Mouse (Mus musculus) gastrocnemius, adult 18-20 months (tissue): Measurements from ENCODE around the gene Csrnp2. TPM values are rescaled to one million over a fixed set of nuclear protein-coding genes. Genes with fewer than 3 reads are reported as not detected.

ENCODE experiments used
- DNase-seq: peaks from one replicate; pipeline ENCODE4 v3.0.0; 2021; ENCODE audit warnings: low spot score
- total RNA-seq, 2 experiments: library from RNA; stranded (reverse); gene quantifications; 2 replicates each; pipeline ENCODE4 v1.2.3; 2021

Gene Csrnp2
- total RNA-seq, 2 experiments from 2014 or later: 3.2 to 3.7 TPM

DNA sequence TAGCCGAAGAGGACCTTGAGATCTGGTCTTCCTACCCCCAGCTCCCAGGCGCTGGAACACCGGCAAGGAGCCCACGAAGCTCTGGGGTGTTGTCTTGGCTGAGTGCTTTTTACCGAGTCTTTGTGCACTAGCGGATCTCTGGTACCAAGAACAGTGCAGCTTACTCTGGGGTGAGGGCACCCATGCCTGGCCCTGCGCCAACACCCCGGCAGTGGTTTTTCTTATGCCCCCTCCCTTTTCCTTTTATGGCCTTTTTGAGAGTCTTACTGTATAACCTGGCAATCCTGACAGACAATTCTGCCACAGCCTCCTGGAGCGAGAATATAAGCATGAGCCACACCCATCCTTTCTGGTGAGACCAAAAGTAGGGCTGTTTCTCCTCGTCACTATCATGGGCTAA is 16.9 kb downstream of the Csrnp2 start:
- DNase-seq: no peak

DNA sequence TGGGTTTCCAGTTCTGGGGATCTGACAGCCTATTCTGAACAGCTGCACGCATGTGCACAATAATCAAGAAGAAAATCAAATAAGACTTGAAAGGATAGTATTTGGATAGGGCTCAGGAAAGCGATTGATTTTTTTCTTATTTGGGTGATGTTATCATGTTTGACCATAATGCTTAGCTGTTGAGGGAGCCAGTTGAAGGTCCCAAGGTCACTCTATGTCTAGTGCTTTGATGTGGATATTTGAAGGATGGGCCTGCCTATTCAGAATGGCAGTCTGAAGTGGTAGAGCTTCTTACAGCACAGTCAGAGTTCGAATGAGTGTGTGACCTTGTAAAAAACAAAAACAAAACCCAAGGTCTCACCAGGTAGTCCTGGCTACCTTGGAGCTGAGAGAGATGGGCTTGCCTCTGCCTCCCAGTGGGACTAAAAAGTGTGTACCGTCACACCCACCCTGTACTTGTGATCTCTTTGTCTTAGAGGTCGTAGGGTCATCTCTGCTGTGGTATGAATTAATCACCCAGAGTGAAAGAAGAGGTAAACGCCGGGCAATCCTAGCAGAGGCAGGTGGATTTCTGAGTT is 21.3 kb downstream of the Csrnp2 start:
- DNase-seq: no peak

DNA sequence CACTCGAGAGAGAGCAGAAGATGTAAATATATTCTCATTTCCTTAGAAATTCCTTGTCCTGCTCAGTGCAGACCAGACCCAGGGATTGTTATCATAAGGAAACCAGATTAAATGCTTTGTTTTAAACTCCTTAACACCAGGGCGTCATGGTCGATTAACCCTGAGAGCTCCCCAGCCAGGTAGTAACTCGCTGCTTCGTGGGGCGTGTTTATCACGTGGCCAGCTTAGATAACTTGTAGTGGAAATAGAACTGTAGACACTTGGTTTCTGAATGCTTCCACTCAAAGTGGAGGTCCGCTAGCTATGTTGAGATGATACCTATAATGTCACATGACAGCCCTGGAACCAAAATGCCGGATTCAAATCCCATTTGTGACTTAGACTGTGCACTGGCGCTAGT is 25.3 kb downstream of the Csrnp2 start:
- no peak for DNase-seq

DNA sequence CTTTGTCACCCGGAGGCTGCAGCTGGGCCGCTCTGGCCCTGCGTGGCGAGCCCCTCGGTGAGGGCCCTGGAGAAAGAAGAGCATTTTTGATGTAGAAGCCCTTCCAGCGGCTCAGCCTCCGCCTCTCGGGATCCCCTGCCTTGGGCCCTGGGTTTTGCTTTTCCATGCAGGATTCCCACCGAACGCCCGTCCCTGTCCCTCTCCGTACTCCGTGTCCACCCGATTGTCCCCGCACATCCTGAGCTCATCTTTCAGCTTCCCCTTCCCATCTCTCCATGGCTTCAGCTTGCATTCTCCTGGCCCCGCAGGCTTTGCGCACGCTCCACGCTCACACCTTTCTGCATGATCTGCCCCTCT is 26.1 kb downstream of the Csrnp2 start:
- no peak for DNase-seq

DNA sequence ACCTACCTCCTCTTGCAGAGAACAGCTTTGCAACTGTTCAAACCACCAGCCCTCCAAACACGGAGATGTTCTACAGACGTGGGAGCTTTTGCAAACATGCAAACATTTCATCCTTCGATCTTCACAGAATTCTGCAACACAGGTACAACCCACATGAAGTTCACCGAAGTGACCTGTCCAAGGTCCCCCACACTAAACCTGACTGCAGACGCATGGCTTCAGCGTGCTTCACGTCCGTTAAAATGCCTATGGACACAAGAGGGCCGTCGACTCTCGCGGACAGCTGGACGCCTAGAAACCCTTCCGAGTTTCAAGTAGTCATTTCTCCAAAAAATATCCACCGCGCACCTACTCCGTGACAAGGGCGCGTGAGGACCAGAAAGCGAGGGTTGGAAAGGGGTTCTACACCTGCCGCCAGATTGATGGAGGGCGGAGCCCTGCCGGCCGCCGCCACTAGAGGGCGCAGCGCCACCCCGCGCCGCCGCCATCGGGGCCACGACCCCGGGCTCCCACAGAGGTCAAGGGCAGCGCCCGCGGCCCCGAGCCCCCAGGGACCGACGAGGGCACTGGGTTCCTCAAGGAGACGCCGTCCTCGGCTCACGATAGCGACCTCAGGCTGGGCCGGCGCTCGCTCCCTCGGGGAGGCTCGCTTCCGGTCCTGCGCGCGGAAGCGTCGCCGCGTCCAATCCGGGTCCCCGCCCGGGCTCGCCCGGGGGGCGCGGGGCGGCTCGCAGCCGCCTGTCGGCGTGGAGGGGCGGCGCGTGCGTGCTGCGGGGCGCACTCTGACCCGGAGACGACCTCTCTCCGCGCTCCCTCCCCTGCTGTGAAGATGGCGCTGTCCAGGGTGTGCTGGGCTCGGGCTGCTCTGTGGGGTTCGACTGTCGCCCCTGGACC is 26.7 kb downstream of the Csrnp2 start, which contains the start of gene Letmd1:
Gene Letmd1, plus strand, starts transcription at position 729 of the 894 bp plus-strand sequence.
- peak; percentile 86 for DNase-seq

DNA sequence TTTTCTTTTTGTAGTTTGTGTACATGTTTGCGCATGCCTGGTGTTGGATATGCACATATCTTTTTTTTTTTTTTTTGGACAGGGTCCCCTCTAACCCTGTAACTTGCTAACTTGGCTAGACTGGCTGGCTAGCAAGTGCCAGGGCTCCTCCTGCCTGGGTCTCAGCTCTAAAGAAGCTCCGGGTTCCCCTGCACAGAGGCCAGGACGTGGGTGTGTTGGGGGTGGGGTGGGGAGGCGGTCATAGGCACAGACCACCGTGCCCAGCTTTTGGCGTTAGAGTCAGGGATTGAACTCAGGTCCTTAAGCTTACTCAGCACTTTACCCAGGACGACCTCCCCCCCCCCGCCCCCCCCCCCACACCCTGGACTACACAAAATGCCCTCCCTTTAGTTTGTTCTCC is 27.6 kb downstream of the Csrnp2 start:
- no peak for DNase-seq

DNA sequence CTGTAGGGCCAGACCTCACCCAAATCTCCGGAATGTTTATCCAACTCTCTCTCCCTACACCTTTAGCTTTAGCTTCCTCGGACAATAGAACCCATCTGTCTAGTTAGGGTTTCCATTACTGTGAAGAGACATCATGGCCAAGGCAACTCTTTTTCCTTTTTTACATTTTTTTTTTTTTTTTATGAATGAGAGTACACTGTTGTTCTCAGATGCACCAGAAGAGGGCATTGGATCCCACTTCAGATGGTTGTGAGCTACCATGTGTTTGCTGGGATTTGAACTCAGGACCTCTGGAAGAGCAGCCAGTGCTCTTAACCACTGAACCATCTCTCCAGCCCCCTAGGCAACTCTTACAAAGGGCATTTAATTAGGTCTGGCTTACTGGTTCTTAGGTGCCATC is 29.9 kb downstream of the Csrnp2 start:
- DNase-seq: no peak

DNA sequence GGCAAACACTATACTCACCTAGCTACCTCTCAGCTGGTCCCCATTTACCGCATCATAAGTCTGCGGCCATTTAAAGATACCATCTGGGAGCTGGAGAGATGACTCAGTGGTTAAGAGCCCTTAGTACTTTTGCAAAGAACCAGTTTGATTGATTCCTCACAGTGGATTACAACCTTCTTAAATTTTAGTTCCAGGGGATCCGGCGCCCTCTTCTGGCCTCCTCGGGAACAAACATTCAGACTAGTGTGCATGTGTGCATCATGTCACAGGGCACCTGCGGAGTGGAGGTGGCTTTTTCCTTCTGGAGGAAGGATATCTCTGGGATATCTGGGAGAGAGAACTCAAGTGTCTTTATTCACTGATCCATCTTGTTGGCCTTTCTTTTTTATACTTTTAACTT is 31.6 kb downstream of the Csrnp2 start:
- DNase-seq: peak; percentile 68

DNA sequence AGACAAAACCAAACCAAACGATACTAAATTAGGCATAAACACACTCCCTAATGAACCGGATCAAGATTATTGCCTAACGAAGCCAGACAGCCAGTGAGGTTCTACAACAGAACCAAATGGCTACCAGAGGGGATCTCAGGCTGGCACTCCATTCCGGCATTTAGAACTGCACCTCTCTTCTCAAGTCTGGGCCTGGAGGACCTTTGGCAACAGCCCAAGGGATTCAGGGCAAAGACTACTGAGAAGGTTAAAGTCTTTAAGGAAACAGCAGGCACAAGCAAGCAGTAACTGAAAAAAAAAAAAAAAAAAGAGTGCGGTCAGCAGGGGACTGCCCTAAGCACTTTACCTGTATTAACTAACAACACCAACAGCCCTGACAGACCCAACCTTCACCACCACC is 33.2 kb downstream of the Csrnp2 start:
- no peak for DNase-seq

DNA sequence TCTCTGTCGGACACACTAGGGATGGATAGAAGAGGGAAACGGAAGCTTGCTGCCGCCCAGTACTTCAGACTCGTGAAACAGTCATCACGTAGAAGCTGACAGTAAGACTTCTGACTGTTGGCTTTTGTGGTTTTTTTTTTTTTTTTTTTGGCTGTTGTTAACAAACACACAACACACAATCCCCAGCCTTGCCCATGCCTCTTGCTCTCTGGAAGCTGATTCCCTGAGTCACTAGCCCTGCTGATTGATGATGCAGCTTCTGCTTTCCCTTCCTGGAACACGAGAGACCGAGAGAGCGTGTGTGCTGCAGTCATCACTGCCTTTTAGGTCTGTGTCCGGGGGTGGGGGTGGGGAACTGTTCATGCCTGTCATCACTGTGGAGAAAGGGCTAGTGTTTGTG is 33.6 kb downstream of the Csrnp2 start:
- DNase-seq: no peak

DNA sequence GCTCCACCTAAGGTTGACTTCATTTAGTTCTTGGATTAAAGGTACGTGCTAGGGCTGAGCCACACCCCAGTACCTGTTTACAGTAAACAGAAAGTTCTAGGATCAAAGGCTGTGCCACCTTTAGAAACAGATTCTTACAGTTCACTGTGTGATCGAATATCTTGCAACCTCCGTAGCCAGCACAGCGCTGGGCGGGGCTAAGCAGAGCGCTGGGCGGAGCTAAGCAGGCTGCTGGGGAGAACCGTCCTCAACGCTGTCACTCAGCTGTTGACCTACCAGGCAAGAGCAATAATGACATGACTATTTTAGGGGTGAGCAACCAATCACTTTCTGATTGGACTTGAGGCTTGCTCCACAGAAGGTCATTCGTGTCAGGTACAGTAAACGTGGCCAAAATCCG is 34.3 kb downstream of the Csrnp2 start:
- DNase-seq: peak; percentile 25

DNA sequence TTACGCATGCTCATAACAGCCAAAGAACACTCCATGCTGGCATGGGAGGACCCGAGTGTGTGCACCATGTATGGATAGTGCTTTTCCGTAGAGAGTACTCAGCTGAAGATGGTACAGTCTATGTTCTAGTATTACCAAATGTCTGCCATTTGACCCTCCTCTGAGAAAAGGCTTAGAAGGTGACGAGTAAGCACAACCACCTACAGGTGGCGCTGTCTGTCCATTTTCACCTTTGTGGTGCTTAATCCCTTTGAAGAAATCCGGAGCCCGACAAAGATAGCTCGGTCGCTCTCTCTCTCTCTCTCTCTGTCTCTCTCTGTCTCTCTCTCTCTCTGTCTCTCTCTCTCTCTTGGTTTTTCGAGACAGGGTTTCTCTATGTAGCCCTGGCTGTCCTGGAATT is 37.2 kb downstream of the Csrnp2 start:
- peak; percentile 60 for DNase-seq

DNA sequence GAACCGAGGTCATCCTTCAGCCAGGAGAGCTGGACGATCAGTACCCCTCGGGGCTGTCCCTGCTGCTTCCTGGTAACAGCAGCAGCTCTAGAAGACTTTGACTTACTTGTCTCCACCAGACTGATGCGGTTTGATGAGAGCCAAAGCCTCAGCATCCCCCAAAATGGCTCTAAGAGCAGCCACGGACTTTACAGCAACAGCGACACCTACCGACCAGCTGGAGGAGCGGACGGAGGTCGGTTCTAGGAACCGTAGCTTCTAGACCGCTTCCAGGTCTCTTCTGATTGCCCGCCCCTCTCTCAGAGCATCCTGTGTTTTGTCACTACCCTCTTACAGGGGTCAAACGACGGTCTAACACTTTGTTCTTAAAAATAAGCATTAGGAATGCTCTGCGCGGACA is 37.9 kb downstream of the Csrnp2 start:
- DNase-seq: peak; percentile 64

DNA sequence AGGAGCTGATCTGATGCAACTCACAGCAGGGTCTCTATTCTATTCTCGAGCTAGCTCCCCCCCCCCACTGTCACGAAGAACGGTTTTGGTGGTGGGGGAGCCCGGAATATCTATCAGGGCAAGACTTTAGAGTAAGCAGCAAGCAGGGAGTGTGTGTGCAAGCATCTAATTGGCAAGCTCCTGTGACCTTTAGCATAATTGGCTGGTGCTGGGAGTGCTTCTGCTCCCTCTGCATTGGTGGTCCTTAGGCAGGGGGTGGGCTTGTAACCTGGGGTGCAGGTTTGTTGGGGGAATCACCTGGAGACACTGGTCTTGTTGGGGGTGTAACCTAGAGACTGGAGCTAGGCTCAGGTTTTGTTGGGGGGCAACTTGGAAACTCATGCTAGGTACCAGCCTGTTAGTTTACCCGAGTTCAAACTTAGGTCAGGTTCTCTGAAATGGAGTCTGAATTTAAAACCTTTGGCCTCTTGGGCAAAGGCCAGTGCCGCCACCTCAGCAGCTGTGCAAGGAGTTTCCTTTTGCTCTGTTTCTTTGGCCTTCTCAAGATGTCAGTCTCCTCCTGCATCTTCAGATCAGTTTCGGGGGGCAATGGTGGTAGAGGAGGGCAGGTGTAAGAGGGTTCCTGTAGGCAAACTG is 38.8 kb downstream of the Csrnp2 start:
- DNase-seq: peak; percentile 25

DNA sequence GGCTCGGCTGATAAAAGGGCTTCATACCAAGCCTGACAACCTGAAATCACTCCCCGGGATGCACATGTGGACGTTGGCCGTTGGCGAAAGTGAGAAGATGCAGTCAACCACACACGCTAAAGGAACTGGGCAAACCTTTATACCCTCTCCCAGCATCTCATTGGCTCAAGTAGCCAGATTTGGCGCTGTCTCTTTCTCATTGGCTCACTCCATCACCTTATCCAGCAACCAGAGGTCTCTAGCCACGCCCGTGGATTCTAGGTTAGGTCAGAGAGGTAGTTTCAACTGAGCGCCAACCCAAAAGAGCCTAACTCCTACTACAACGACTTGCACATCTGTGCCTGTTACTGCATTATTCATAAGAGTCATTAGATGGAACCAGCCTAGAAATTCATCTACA is 42.8 kb downstream of the Csrnp2 start:
- no peak for DNase-seq

DNA sequence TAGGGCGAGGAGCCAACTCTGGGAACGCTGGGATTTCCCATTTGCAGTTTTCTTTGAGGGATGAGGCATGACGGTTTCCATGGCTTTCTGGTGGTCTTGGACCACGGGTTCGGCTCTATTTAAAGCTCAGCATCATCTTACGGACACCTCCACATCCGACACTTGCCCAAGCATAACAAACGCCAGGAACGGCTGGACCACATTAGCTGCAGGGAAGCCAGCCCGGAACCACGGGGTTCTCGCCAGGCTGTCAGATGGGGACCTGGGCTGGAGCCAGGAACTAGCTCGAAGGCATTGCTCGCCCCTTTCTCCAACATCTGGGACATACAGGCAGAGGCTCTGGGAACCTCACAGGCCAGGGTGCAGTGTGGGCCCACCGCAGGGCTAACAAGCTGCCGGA is 44.0 kb downstream of the Csrnp2 start:
- peak; percentile 82 for DNase-seq

DNA sequence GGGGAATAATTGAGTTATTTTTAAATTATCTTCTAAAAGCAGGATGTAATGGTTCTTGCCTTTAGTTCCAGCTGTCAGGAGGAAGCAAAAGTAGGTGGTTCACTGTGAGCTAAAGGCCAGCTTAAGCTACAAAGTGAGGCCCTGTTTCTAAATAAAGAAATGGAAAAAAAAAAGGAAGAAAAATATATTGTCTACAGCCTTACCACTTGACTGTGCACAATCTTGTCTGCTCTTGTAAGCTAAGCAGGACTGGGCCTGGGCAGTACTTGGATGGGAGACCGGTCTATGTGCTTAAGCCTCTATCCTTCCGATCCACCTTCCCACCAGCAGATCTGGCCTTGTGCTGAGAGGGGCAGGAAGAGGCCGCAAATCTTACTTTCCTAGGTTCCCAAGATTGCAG is 45.8 kb downstream of the Csrnp2 start:
- no peak for DNase-seq

DNA sequence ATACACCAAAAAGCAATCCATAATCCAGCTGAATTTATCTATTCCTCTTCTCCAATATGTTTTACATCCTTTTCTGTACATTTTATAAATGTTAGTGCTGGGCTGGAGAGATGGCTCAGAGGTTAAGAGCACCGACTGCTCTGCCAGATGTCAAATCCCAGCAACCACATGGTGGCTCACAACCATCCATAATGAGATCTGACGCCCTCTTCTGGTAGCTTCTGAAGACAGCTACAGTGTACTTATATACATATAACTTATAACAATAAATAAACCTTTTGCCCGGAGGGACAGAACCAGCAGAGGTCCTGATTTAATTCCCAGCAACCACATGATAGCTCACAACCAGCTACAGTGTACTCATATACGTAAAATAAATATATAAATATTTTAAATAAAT is 46.7 kb downstream of the Csrnp2 start:
- DNase-seq: no peak

DNA sequence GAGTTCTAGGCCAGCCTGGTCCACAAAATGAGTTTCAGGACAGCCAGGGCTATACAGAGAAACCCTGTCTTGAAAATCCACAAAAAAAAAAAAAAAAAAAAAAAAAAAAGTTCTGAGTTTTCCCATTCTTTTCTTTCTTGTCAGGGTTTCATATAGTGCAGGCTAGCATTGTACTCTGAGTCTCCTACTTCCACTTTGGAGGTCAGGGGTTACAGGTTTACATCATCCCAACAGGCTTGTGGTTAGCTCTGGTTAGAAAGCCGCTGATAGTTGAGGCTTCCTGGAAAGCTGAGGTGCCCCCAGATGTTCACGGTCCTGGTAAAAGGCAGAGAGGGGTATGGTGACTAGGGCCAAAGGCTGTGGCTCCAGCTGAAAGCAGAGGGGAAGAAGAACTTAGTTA is 48.4 kb downstream of the Csrnp2 start:
- no peak for DNase-seq

DNA sequence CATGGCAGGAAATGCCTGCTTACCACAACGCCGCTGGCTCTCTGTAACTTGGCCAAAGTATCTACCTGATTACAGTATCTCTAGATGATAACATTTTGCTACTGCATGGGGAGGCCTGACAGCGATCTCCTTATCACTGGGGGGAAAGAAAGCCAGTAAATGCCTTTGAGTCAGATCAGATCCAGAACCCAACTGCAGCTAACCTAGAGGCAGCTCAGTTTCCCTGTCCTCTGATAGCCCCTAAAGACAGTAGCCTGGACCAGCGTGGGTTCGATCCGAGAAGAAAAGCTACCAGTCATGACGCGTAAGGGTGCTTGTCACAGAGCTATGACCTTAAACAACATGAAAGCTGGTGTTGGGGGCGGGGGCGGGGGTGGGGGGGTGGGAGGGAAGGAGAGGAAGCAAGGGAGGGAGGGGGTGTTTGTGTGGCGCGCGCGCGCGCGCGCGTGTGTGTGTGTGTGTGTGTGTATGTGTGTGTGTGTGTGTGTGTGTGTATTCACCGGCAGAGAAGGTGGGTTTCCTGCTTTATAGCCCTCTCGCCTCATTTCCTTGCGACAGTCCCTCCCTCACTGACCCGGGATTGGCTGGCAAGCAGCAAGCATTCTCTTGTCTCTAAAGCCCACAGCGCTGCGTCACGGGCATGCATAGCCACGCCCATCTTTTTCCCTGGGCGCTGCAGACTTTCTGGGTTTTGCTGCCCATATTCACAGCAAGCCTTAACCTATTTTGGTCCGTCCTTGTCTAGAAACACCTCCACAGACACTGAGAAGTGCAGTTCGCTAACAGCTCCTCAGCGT is 52.0 kb downstream of the Csrnp2 start:
- peak; percentile 83 for DNase-seq

DNA sequence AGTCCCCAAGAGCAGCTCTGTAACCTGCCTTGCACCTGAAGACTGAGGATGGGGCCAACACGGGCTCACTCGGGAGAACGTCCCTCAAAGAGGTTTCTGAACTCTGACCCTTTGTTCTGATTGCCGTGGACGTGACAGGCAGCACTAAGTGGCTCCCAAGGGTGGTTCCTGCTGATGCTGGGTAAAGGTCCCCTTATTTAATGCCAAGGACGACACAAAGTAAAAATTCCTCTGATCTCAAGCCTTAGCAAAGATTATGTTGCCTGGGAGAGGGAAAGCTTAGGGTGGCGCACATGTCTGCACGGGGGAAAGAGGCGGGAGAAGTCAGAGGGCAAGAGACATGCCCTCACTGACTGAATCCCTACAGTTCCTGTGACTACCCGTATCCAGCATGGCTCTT is 58.8 kb downstream of the Csrnp2 start:
- no peak for DNase-seq

DNA sequence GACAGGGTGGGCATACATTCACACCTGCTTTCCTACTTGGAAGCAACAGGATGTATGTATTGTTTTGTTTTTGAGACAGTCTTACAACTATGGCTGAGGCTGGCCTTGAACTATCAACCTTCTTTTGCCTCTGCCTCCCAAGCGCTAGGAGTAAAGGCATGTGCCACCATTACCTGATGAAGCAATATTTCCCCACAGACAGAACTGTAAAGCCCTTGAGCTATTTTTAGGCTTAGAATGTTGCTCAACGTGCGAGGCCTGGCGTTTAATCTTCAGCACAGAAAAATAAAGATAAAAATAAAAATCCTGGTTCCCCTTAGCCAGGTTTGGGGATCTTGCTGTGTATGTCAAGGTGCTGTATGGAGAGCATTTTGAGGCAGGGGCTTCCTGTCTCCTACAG is 59.2 kb downstream of the Csrnp2 start:
- DNase-seq: no peak
